Mouse (Mus musculus): ENCODE results near the gene Ddx17. TPM values are rescaled to one million over a fixed set of nuclear protein-coding genes. Genes with fewer than 3 reads are reported as not detected.

The Ddx17 gene
- polyA plus RNA-seq, 1 experiment, result 108 TPM

GRCm38 (mm10) chr15:79518571-79518970, 28.0 kb downstream of the Ddx17 start:
- no peaks in the 10 kb centered on the region for H3K36me3 ChIP-seq (ENCODE audit: control insufficient read depth, insufficient read depth, low read length)
- no peak overlapping the region for H3K27ac ChIP-seq (ENCODE audit: insufficient read depth, low read depth, low read length)
- WGBS, result 74% methylated on average over 3 of the region's 3 CpGs
- no peak overlapping the region for H3K4me3 ChIP-seq (ENCODE audit: low read depth, low read length)
- peaks cover 7% of the 10 kb centered on the region for H3K4me1 ChIP-seq (ENCODE audit: control insufficient read depth, insufficient read depth, insufficient read length, low read length)
- peaks cover 13% of the 10 kb centered on the region; the same call in 1 of the 2 replicates for H3K27me3 ChIP-seq (ENCODE audit: control insufficient read depth, insufficient read depth, low read length)
- TF ChIP-seq CTCF (IDR thresholded peaks at IDR 0.05; ENCODE audit: extremely low read depth, insufficient read length, insufficient replicate concordance, low read depth, low read length) (no peak), POLR2A (IDR thresholded peaks at IDR 0.05; ENCODE audit: low read depth, low read length) (no peak)

GRCm38 (mm10) chr15:79517710-79518109, 28.8 kb downstream of the Ddx17 start:
- Histone ChIP-seq H3K4me1 (ENCODE audit: control insufficient read depth, insufficient read depth, insufficient read length, low read length) (peaks cover 7% of the 10 kb centered on the region), H3K4me3 (ENCODE audit: low read depth, low read length) (peak overlapping the region; percentile 78; the same call in 1 of the 2 replicates), H3K36me3 (ENCODE audit: control insufficient read depth, insufficient read depth, low read length) (no peaks in the 10 kb centered on the region), H3K27ac (ENCODE audit: insufficient read depth, low read depth, low read length) (no peak overlapping the region), H3K27me3 (ENCODE audit: control insufficient read depth, insufficient read depth, low read length) (peaks cover 13% of the 10 kb centered on the region; the same call in 1 of the 2 replicates)
- TF ChIP-seq CTCF (IDR thresholded peaks at IDR 0.05; ENCODE audit: extremely low read depth, insufficient read length, insufficient replicate concordance, low read depth, low read length) (no peak), POLR2A (IDR thresholded peaks at IDR 0.05; ENCODE audit: low read depth, low read length) (no peak)
- WGBS, result 86% methylated on average over 4 of the region's 4 CpGs

- Histone ChIP-seq H3K4me1 (ENCODE audit: control insufficient read depth, insufficient read depth, insufficient read length, low read length) (peaks cover 10% of the 10 kb centered on the region), H3K27me3 (ENCODE audit: control insufficient read depth, insufficient read depth, low read length) (peaks cover 25% of the 10 kb centered on the region), H3K4me3 (ENCODE audit: low read depth, low read length) (peak within 1 kb of the TSS; percentile 78), H3K36me3 (ENCODE audit: control insufficient read depth, insufficient read depth, low read length) (no peaks in the 10 kb centered on the region), H3K27ac (ENCODE audit: insufficient read depth, low read depth, low read length) (0 out of 2 replicates have a peak within 1 kb of the TSS, but pooled peaks have one; percentile 24)
- TF ChIP-seq POLR2A (IDR thresholded peaks at IDR 0.05; ENCODE audit: low read depth, low read length) (no peak), CTCF (IDR thresholded peaks at IDR 0.05; ENCODE audit: extremely low read depth, insufficient read length, insufficient replicate concordance, low read depth, low read length) (no peak)
- WGBS, result under 1% methylated on average over 71 of the region's 71 CpGs
Observed at GRCm38 (mm10) chr15:79516171-79517096, 30.1 kb downstream of the Ddx17 start, which contains the start of gene Kdelr3. TSS of gene Kdelr3 (plus strand) at chr15:79516411.

GRCm38 (mm10) chr15:79513940-79514339, 32.6 kb downstream of the Ddx17 start:
- Histone ChIP-seq H3K4me3 (ENCODE audit: low read depth, low read length) (no peak overlapping the region), H3K4me1 (ENCODE audit: control insufficient read depth, insufficient read depth, insufficient read length, low read length) (peaks cover 6% of the 10 kb centered on the region; the same call in 1 of the 2 replicates), H3K27me3 (ENCODE audit: control insufficient read depth, insufficient read depth, low read length) (peaks cover 34% of the 10 kb centered on the region), H3K36me3 (ENCODE audit: control insufficient read depth, insufficient read depth, low read length) (no peaks in the 10 kb centered on the region), H3K27ac (ENCODE audit: insufficient read depth, low read depth, low read length) (no peak overlapping the region)
- 14% methylated on average over 9 of the region's 9 CpGs for WGBS
- TF ChIP-seq POLR2A (IDR thresholded peaks at IDR 0.05; ENCODE audit: low read depth, low read length) (no peak), CTCF (IDR thresholded peaks at IDR 0.05; ENCODE audit: extremely low read depth, insufficient read length, insufficient replicate concordance, low read depth, low read length) (no peak)

GRCm38 (mm10) chr15:79511553-79512320, 34.8 kb downstream of the Ddx17 start:
- H3K27me3 ChIP-seq (ENCODE audit: control insufficient read depth, insufficient read depth, low read length), result peaks cover 48% of the 10 kb centered on the region
- TF ChIP-seq CTCF (IDR thresholded peaks at IDR 0.05; ENCODE audit: extremely low read depth, insufficient read length, insufficient replicate concordance, low read depth, low read length) (no peak), POLR2A (IDR thresholded peaks at IDR 0.05; ENCODE audit: low read depth, low read length) (no peak)
- peak overlapping the region; percentile 49 for H3K4me3 ChIP-seq (ENCODE audit: low read depth, low read length)

GRCm38 (mm10) chr15:79510425-79510824, 36.1 kb downstream of the Ddx17 start:
- 72% methylated on average over 7 of the region's 7 CpGs for WGBS
- Histone ChIP-seq H3K36me3 (ENCODE audit: control insufficient read depth, insufficient read depth, low read length) (no peaks in the 10 kb centered on the region), H3K27me3 (ENCODE audit: control insufficient read depth, insufficient read depth, low read length) (peaks cover 55% of the 10 kb centered on the region), H3K27ac (ENCODE audit: insufficient read depth, low read depth, low read length) (no peak overlapping the region), H3K4me3 (ENCODE audit: low read depth, low read length) (no peak overlapping the region), H3K4me1 (ENCODE audit: control insufficient read depth, insufficient read depth, insufficient read length, low read length) (0 out of 2 replicates have a peak, but pooled peaks cover 4% of the 10 kb centered on the region)
- TF ChIP-seq CTCF (IDR thresholded peaks at IDR 0.05; ENCODE audit: extremely low read depth, insufficient read length, insufficient replicate concordance, low read depth, low read length) (no peak), POLR2A (IDR thresholded peaks at IDR 0.05; ENCODE audit: low read depth, low read length) (no peak)

More at GRCm38 (mm10) chr15:79511553-79512320, 34.8 kb downstream of the Ddx17 start:
- whole genome bisulfite sequencing, result 6% methylated on average over 61 of the region's 61 CpGs
- no peaks in the 10 kb centered on the region for H3K36me3 ChIP-seq (ENCODE audit: control insufficient read depth, insufficient read depth, low read length)
- H3K4me1 ChIP-seq (ENCODE audit: control insufficient read depth, insufficient read depth, insufficient read length, low read length), result peaks cover 6% of the 10 kb centered on the region; the same call in 1 of the 2 replicates
- H3K27ac ChIP-seq (ENCODE audit: insufficient read depth, low read depth, low read length), result no peak overlapping the region

Data from small intestine, adult 2 months (tissue).